Mouse (Mus musculus) G1E (cell line): ENCODE results near the gene Sult1c2. TPM values are rescaled to one million over a fixed set of nuclear protein-coding genes. Genes with fewer than 3 reads are reported as not detected.
"Not testable (repeated sequence)": the region's sequence is repeated elsewhere in the genome, so short reads cannot be mapped to it uniquely, and the experiment has no call there.

Experiments used
- ATAC-seq: 2 replicates; pipeline ENCODE4 v1.8.0; 2016; ENCODE audit warnings: mild to moderate bottlenecking; ENCODE audit not compliant: insufficient number of reproducible peaks, poor library complexity, low FRiP score, severe bottlenecking; ENCODE audit errors: extremely low read depth
- DNase-seq: peaks from one replicate; pipeline ENCODE4 v3.0.0; 2012; ENCODE audit warnings: low spot score
- H3K27me3 ChIP-seq: 2 replicates; pipeline ENCODE4 v1.6.1; 2012; ENCODE audit warnings: mild to moderate bottlenecking, low read length, inconsistent platforms; ENCODE audit not compliant: insufficient read depth
- H3K36me3 ChIP-seq: replicated peaks from 2 replicates; pipeline ENCODE3; 2012; ENCODE audit warnings: mild to moderate bottlenecking, inconsistent platforms
- H3K4me1 ChIP-seq: 2 replicates; pipeline ENCODE4 v1.6.1; 2012; ENCODE audit warnings: low read depth, low read length, inconsistent platforms, mixed read lengths; ENCODE audit not compliant: insufficient read depth
- H3K4me3 ChIP-seq: 2 replicates; pipeline ENCODE4 v1.5.1; 2012; ENCODE audit warnings: low read depth, mild to moderate bottlenecking, inconsistent platforms, low read length, moderate library complexity, mixed read lengths
- H3K9me3 ChIP-seq: replicated peaks from 2 replicates; pipeline ENCODE4 v1.6.1; 2012; ENCODE audit warnings: inconsistent platforms
- CTCF ChIP-seq: IDR thresholded peaks from 2 replicates; pipeline ENCODE4 v1.5.1; 2012; ENCODE audit warnings: low read depth, low read length, inconsistent platforms, mixed read lengths
- GATA1 ChIP-seq: IDR thresholded peaks from 2 replicates; pipeline ENCODE4 v1.6.1; 2012; ENCODE audit warnings: borderline replicate concordance, low read length, inconsistent platforms, mixed read lengths
- GATA2 ChIP-seq: IDR thresholded peaks from 2 replicates; pipeline ENCODE4 v1.6.1; 2012; ENCODE audit warnings: low read depth, low read length, inconsistent platforms, borderline replicate concordance
- POLR2AphosphoS5 ChIP-seq: IDR thresholded peaks from 2 replicates; pipeline ENCODE4 v1.6.1; 2012; ENCODE audit warnings: low read depth, low read length, inconsistent platforms; ENCODE audit not compliant: insufficient replicate concordance
- TAL1 ChIP-seq: conservative IDR thresholded peaks from 2 replicates; pipeline ENCODE4 v1.6.1; 2012; ENCODE audit warnings: low read depth, low read length, inconsistent platforms, mixed read lengths
- polyA plus RNA-seq: library from polyadenylated mRNA; stranded (reverse); fragments of >175 nt; gene quantifications from 2 replicates; pipeline ENCODE4 v1.2.3, GENCODE M21; 2012
- total RNA-seq, 2 experiments: library from RNA; stranded (forward) in 1 of 2; stranded (reverse) in 1 of 2; fragments of 200-1000 nt in 1 of 2; fragments of >200 nt in 1 of 2; fragmentation: Nextera tagmentation in 1 of 2; gene quantifications; 2 replicates each; pipeline ENCODE4 v1.2.3; 2014 to 2017

Gene Sult1c2
- not detected in 2 replicates for total RNA-seq (2014; fragmentation: Nextera tagmentation)
- 0.11 TPM in 1 of 2 replicates, not detected in the other for total RNA-seq (2017)
- polyA plus RNA-seq: not detected in 2 replicates

- DNase-seq: no peak
Observed at GRCm38 (mm10) chr17:53846206-53846605, at the start of gene Sult1c2. TSS of gene Sult1c2 (minus strand) at chr17:53846339.

DNA sequence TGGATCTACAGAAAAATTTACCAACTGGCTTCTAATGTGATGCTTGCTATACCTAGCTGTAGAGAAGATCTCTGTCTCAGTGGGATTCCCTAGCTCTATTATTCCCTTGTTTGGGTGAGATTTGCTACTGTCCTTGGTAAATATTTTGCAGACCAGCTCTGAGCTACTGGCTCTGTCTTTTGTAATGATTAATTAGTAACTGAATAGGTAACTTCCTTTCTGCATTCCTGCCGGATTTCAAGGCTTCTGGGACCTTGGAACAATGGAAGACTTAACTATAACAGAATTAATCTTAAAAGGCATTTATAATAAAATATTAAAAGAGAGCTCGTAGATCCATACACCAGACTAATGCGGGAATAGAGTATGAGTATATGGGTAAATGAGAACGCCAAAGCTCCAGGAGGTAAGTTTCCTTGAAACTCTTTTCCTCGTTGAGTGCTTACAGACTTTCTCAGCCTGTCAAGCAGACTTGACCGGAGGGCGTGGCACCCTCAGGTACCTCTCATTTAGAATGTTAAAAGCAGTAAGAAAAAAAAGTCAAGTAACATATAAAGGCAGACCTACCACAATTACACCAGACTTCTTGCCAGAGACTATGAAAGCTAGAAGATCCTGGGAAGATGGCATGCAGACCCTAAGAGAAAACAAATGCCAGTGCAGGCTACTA, 33.0 kb upstream of the Sult1c2 start:
- H3K4me3 ChIP-seq, H3K36me3 ChIP-seq, H3K27me3 ChIP-seq, H3K4me1 ChIP-seq, H3K9me3 ChIP-seq, DNase-seq, ATAC-seq: not testable (repeated sequence)

More at GRCm38 (mm10) chr17:53846206-53846605, at the start of gene Sult1c2:
- Histone ChIP-seq H3K4me1 (no peaks in the 10 kb centered on the region), H3K4me3 (no peak within 1 kb of the TSS), H3K9me3 (no peaks in the 10 kb centered on the region), H3K36me3 (no peaks in the 10 kb centered on the region), H3K27me3 (no peaks in the 10 kb centered on the region)
- ATAC-seq: no peak
- no peak for TF ChIP-seq GATA2
- TF ChIP-seq TAL1: no peak
- TF ChIP-seq GATA1: no peak
- no peak for TF ChIP-seq CTCF
- TF ChIP-seq POLR2AphosphoS5: no peak

GRCm38 (mm10) chr17:53874433-53874832, 28.3 kb upstream of the Sult1c2 start:
- no peak for ATAC-seq
- Histone ChIP-seq H3K9me3 (peaks cover 5% of the 10 kb centered on the region; the same call in 1 of the 2 replicates), H3K27me3 (no peaks in the 10 kb centered on the region), H3K36me3 (no peaks in the 10 kb centered on the region), H3K4me1 (no peaks in the 10 kb centered on the region), H3K4me3 (no peak overlapping the region)
- no peak for DNase-seq
- TF ChIP-seq GATA2: no peak
- TF ChIP-seq POLR2AphosphoS5: no peak
- TF ChIP-seq GATA1: no peak
- TF ChIP-seq TAL1: no peak
- no peak for TF ChIP-seq CTCF

- TF ChIP-seq TAL1: no peak
- TF ChIP-seq GATA2: no peak
- TF ChIP-seq GATA1: no peak
- no peak for TF ChIP-seq CTCF
- no peak for TF ChIP-seq POLR2AphosphoS5
- peaks cover 5% of the 10 kb centered on the region; the same call in 1 of the 2 replicates for H3K9me3 ChIP-seq
- no peak for DNase-seq
- H3K4me3 ChIP-seq: no peak overlapping the region
- no peak for ATAC-seq
- no peaks in the 10 kb centered on the region for H3K36me3 ChIP-seq
- H3K27me3 ChIP-seq: no peaks in the 10 kb centered on the region
- H3K4me1 ChIP-seq: no peaks in the 10 kb centered on the region
Observed at GRCm38 (mm10) chr17:53872192-53872591, 26.1 kb upstream of the Sult1c2 start.

- TF ChIP-seq GATA2: no peak
- Histone ChIP-seq H3K36me3 (no peaks in the 10 kb centered on the region), H3K27me3 (no peaks in the 10 kb centered on the region), H3K4me3 (no peak overlapping the region), H3K4me1 (no peaks in the 10 kb centered on the region), H3K9me3 (0 out of 2 replicates have a peak, but pooled peaks cover 2% of the 10 kb centered on the region)
- ATAC-seq (no peak), DNase-seq (no peak)
Observed at GRCm38 (mm10) chr17:53869931-53870330, 23.8 kb upstream of the Sult1c2 start.

DNA sequence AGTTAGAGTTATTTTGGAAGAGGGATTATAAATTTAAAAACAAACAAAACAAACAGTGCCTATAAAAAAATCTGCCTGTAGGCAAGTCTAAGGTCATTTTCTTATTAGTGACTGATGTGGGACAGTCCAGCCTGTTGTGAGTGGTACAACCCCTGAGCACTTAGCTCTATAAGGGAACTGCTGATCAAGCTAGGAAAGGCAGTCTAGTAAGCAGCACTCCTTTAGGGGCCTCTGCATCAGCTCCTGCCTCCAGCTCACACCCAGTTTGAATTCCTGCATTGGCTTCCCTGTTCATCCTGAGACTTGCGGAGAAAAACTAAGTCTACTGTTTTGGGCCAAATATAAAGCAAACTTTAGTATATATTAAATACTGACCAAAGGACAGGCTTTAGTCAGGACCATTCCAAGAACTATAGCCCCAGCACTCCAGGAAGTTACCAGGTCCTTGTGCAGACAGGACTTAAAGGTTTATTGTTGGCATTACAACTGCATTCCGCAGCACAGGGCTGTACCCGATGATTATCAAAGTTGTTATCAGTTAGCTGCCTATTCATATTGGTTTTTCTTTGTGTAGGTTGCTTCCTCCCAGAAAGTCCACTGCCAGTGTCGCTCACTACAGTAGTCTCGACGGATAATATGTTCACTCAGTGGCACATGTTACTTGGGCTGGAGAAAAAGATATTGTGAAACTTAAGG, 19.3 kb upstream of the Sult1c2 start:
- ATAC-seq (no peak), DNase-seq (no peak)
- H3K4me1 ChIP-seq: no peaks in the 10 kb centered on the region
- H3K4me3 ChIP-seq: no peak overlapping the region
- H3K36me3 ChIP-seq: no peaks in the 10 kb centered on the region
- TF ChIP-seq POLR2AphosphoS5 (no peak), GATA2 (no peak), GATA1 (no peak), CTCF (no peak), TAL1 (no peak)
- H3K27me3 ChIP-seq: no peaks in the 10 kb centered on the region
- no peaks in the 10 kb centered on the region for H3K9me3 ChIP-seq

DNA sequence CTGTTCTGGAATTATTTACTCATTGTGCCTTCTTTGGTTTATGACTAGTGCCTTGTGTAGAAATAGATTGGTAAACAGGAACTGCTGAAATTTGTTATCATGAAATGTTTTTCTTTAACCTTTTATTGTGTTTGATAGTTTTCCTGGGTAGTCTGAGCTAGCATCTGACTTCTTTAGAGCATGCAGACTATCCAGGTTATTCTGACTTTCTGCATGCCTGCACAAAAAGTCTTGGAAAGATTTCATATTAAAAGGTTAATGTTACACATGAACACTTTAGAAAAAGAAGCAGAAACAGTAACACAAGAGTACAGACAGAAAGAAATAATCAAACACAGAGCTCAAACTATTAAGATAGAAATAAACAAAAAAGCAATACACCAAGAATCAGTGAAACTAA, 14.4 kb upstream of the Sult1c2 start:
- ATAC-seq (no peak), DNase-seq (no peak)
- no peaks in the 10 kb centered on the region for H3K36me3 ChIP-seq
- TF ChIP-seq GATA1: no peak
- TF ChIP-seq GATA2: no peak
- TF ChIP-seq TAL1: no peak
- no peak for TF ChIP-seq POLR2AphosphoS5
- H3K9me3 ChIP-seq: no peaks in the 10 kb centered on the region
- no peak overlapping the region for H3K4me3 ChIP-seq
- no peaks in the 10 kb centered on the region for H3K4me1 ChIP-seq
- H3K27me3 ChIP-seq: no peaks in the 10 kb centered on the region
